In genomic region chr9:46149392-46149791, GRCm38 (mm10) we compare ENCODE assay signal across 9 mouse cellular contexts.
DNase-seq lines count a peak whose midpoint lies in the region; ATAC-seq and TF ChIP-seq lines count a peak whose summit lies in the region.
"Had no signal": no experiment of that assay in that cellular context is flagged by ENCODE, and none has a peak within 500 bp of the region (broad histone marks: within the 10 kb centered on the region; RNA-seq: fewer than 3 reads in every experiment).

No protein-coding gene starts in this region.

- H3K36me3 ChIP-seq in hindbrain, embryonic 10.5 days = no peaks in the 10 kb centered on the region

- no peak for DNase-seq in layer of hippocampus, adult 2 months (ENCODE audit: low spot score in 2 of 2)
- no peak for DNase-seq in layer of hippocampus, adult 11-12 months (ENCODE audit: low spot score)
- DNase-seq in MEL-GATA-1-ER (ENCODE audit: extremely low read depth, low read depth) = peak; percentile 16
- peak; percentile 88 for DNase-seq in kidney, adult 9 months
- peak; percentile 61 for DNase-seq in naive thymus-derived CD4-positive, alpha-beta T cell, adult 2 months (ENCODE audit: low read depth)
- DNase-seq in hindbrain, embryonic 10.5 days (ENCODE audit: low spot score) = no peak
- no peak for DNase-seq in frontal cortex, postnatal 14 days (ENCODE audit: low spot score in 2 of 2)
- DNase-seq: retina, postnatal 1 day had no signal

- peak overlapping the region; percentile 84; the same call in 1 of the 2 replicates for H3K27ac ChIP-seq in layer of hippocampus, adult 2 months
- no peak overlapping the region for H3K27ac ChIP-seq in hindbrain, embryonic 10.5 days

- TF ChIP-seq CTCF in layer of hippocampus, adult 2 months (conservative IDR thresholded peaks at IDR 0.05) = no peak

- no peak overlapping the region for H3K4me3 ChIP-seq in layer of hippocampus, adult 2 months
- no peak overlapping the region for H3K4me3 ChIP-seq in hindbrain, embryonic 10.5 days

- H3K27me3 ChIP-seq in hindbrain, embryonic 10.5 days (ENCODE audit: insufficient read depth, poor library complexity, severe bottlenecking) = no peaks in the 10 kb centered on the region

- WGBS in hindbrain, embryonic 10.5 days = 90% methylated on average over 5 of the region's 5 CpGs

- H3K9me3 ChIP-seq in hindbrain, embryonic 10.5 days = no peaks in the 10 kb centered on the region

- H3K4me1 ChIP-seq in hindbrain, embryonic 10.5 days (replicated peaks) = peaks cover 26% of the 10 kb centered on the region

- no peak for ATAC-seq in erythroblast, adult 5-6 weeks (replicated peaks; ENCODE audit: low FRiP score, poor library complexity, severe bottlenecking)

Comparison
In these comparisons a context has a peak if more than half of its experiments do, and no peak if none do; other contexts are left out.
1. DNase-seq: peak in MEL-GATA-1-ER (single experiment), kidney, adult 9 months (single experiment) and naive thymus-derived CD4-positive, alpha-beta T cell, adult 2 months (single experiment); none in layer of hippocampus, adult 2 months (0 of 2), layer of hippocampus, adult 11-12 months (single experiment), hindbrain, embryonic 10.5 days (single experiment) and frontal cortex, postnatal 14 days (0 of 2).